Mouse (Mus musculus) urinary bladder, postnatal 4 days (tissue): Measurements from ENCODE around the gene Rab27a.
"Not testable (repeated sequence)": the region's sequence is repeated elsewhere in the genome, so short reads cannot be mapped to it uniquely, and the experiment has no call there.

ENCODE experiments used
- DNase-seq, 2 experiments: peaks; one replicate each; pipeline ENCODE4 v3.0.0; 2021 to 2022; ENCODE audit warnings: low spot score in 2 of 2

Gene Rab27a

DNA sequence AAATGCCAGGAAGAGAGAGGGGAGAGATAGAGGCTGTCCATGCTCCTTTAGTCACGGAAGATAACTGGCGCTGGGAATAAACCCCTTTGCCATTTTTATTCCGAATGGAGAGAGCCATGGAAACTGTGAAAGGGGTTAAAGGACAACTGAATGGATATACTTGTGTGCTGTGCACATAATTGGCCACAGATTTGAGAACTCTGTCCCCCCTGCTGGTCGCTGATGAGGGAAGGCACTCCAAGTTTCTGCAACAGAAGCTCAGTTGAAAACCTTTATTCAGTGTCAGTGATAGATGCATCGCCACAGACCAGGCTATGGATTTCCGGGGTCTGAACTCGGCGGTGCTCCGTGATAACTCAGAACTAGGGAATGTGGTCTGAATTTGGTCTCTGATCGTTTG lies 45.5 kb downstream of the Rab27a start:
- no peak for DNase-seq

GRCm38 (mm10) chr9:73091747-73092146 lies 47.1 kb downstream of the Rab27a start:
- no peak for DNase-seq

- no peak for DNase-seq
Measured at GRCm38 (mm10) chr9:73094580-73094979, 49.9 kb downstream of the Rab27a start.

DNA sequence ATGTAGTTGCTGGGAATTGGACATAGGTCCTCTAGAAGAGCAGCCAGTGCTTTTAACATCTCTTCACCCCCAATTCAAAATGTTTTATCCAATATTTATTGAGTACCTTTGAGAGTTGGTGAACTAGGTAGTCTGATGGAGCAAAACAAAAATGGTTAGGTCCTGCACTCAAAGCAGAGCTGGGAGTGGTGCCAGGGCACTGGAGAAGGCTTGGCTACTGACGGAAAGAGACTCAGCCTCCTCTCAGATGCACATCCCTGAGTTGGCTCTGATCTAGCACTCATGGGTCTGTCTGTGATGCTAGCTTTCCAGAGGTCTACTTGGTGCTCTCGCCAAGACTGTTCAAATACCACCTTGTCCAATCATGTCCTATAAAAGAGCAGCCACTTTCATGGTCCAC lies 53.2 kb downstream of the Rab27a start:
- DNase-seq: no peak

DNA sequence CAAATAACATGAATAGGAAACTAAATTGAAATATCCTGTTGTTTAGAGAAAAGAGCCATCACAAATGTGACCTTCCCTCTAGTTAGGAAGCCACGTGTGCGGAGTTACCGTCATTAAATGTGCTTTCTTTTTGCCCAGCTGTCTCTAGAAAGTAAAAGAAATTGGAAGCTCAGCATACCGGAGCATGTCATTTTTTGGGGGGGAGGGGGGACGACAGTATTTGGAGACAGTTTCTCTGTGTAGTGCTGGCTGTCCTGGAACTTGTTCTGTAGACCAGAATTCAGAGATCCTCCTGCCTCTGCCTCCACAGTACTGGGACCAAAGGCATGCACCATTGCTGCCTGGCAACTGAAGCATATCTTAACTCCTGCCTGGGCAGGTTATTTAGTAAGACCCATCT lies 56.9 kb downstream of the Rab27a start, which contains the start of gene Khdc3:
Gene Khdc3, plus strand, starts transcription at position 301 of the 400 bp plus-strand sequence.
- no peak for DNase-seq

GRCm38 (mm10) chr9:73102181-73102580 lies 57.5 kb downstream of the Rab27a start, which contains the start of gene Gm20509:
Gm20509 (plus strand) TSS chr9:73102470.
- no peak for DNase-seq

DNA sequence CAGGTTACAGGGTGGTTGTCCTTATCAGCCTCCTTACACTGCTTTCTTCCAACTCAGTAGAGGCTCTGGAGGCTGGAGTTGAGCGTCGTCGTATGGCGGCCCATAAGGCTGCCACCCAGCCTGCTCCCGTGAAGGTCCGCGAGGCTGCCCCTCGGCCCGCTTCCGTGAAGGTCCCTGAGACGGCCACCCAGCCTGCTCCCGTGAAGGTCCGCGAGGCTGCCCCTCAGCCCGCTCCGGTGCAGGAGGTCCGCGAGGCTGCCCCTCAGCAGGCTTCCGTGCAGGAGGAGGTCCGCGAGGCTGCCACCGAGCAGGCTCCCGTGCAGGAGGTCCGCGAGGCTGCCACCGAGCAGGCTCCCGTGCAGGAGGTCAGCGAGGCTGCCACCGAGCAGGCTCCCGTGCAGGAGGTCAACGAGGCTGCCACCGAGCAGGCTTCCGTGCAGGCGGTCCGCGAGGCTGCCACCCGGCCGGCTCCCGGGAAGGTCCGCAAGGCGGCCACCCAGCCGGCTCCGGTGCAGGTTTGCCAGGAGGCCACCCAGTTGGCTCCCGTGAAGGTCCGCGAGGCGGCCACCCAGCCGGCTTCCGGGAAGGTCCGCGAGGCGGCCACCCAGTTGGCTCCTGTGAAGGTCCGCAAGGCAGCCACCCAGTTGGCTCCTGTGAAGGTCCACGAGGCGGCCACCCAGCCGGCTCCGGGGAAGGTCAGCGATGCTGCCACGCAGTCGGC lies 58.7 kb downstream of the Rab27a start:
- DNase-seq: peak; percentile 54 to 66

DNA sequence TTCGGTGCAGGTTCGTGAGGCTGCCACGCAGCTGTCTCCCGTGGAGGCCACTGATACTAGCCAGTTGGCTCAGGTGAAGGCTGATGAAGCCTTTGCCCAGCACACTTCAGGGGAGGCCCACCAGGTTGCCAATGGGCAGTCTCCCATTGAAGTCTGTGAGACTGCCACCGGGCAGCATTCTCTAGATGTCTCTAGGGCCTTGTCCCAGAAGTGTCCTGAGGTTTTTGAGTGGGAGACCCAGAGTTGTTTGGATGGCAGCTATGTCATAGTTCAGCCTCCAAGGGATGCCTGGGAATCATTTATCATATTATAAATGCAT lies 59.2 kb downstream of the Rab27a start:
- no peak for DNase-seq

- DNase-seq: no peak
Measured at GRCm38 (mm10) chr9:73105141-73105540, 60.5 kb downstream of the Rab27a start.

DNA sequence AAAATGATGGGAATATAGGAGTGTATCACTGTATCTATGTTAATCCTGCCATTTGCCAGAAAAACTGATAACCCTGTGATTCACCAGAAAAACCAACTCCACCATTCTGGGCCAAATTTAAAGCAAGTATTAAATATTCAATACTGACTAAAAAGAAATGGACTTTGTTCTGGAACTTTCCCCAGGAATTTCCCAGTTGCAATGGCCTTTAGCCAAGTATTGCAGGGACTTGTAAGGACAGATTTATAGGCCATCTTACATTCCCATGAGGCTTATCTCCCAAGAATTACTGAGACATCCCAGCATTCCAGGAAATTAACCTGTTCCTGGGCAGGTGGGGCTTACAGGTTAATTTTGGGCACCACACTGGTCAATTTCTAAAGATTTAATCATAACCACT lies 61.1 kb downstream of the Rab27a start:
- no peak for DNase-seq

DNA sequence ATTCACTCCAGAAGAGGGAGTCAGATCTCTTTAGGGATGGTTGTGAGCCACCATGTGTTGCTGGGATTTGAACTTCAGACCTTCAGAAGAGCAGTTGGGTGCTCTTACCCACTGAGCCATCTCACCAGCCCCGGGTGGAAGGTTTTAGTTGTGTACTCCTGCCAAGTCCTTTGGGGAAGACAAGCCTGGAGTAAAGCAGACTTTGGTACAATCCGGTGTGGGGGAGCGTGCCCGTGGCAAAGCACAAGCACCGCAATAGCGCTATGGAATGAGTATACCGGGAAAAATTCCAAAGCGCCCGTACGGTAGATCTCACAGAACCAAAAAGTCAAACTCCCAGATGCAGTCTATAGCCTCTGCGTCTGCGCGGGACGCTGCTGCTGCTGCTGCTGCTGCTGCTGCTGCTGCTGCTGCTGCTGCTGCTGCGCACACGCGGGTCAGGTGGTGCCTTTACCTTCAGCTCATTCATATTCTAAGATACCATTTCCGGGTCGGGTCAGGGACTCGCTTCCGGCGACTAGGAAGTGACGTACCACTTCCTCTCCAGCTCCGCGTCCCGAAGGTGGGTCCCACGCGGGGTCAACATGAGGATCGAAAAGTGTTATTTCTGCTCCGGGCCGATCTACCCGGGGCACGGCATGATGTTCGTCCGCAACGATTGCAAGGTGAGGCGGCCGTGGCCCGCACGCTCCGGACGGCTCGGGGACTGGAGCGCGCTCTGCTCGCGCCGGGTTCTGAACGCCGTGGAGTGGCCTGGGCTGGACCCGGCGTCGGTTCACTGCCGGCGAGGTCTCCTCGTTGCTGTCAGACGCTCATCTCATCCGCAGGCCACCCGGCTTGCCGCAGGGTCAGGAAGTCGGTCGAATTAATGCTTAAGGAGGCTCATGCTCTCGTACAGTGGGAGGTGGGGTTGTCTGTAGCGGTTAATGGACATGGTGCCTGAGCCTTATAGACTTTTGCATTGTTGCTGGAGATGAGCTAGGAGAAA lies 68.6 kb downstream of the Rab27a start, which contains the start of gene Rsl24d1:
Gene Rsl24d1, plus strand, starts transcription at position 508 of the 988 bp plus-strand sequence.
- peak; percentile 67 to 77 for DNase-seq

GRCm38 (mm10) chr9:73116704-73117103 lies 72.0 kb downstream of the Rab27a start:
- DNase-seq: not testable (repeated sequence)

GRCm38 (mm10) chr9:73118012-73118411 lies 73.4 kb downstream of the Rab27a start:
- DNase-seq: no peak

- no peak for DNase-seq
Measured at GRCm38 (mm10) chr9:73121735-73122134, 77.1 kb downstream of the Rab27a start.

DNA sequence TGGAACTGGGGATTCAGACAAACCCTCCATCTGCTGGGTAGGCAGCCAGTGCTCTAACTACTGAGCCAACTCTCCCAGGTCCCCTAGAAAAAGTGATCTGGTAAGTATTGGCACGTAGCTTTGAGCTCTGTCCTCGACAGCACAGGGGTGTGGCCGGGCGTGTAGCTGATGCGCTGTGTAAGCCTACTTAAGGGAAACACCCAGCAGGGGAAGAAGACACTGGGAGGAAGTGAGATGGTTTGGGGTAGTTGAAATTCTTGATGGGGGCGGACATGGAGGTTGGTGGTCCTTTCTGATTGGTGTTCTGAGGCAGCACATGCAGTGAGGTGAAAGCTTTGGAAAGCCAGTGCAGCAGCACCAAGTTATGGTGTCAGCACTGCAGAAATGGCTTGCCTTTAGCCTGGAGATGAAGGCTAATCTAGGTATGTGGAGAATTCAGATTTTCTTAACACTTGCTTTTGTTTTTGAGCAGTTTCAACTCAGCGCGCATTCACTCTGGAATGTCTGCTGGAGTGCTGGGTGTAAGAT lies 80.5 kb downstream of the Rab27a start:
- DNase-seq: no peak

DNA sequence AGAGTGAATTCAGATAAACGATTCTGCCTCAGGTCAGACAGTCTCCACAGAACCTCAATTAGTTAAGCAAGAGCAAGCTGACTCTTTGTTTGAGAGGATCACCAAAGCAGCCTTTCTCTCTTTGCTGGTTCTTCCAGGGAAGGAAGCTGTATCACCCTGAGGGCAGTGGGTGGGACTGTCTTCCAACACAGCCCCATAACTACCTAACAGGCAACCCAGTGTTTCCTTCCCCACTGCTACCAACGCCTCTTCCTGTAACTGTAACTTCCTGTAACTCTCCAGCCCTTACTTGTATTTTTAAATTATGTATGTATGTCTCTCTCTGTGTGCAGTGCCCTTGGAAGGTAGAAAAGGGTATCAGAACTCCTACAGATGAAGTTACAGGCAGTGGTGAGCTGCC lies 82.8 kb downstream of the Rab27a start:
- DNase-seq: no peak

DNA sequence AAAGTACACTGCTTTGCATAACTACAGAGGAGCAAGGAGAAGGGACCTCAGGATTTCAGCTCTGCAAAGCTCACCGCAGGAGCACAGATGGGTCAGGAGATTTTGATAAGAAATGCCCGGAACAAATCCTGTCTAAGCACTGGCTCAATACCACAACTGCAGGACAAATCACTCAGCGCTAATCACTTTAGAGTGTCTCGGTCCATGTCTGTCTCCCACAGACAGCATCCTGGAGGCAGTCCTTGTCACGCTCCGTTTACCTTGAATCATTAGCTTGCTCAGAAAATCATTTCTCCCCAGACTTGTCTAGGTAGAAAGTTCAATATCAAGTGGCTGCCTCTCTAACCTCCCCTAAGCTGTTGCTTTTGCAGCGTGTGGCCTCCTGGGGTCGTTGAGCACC lies 85.2 kb downstream of the Rab27a start:
- DNase-seq: no peak

- DNase-seq: no peak
Measured at GRCm38 (mm10) chr9:73130529-73130928, 85.9 kb downstream of the Rab27a start.

DNA sequence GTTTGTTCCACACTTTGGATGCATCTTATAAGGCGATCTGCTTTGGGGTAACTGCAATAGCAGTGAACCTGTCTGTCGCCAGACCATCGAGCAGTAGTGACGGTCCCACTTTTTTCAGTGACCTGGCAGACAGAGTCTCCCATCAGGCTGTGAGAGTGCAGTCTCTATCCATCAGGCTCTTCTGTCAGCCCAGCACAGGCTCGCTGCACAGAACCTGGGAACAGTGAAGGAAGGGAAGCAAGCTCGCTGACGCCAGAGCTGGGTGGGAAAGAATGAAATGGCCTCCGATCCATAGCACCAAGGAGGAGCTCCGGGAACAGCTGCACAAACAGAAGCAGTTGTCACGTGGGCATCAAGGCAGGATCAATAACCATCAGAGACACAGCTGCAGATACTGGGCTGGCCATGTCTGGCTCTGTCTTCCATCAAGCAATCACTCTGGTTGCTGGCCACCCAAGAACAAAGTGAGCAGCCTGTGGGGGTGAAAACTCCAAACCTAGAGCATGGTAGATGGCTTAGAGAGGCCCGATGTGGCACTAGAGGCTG lies 92.8 kb downstream of the Rab27a start:
- DNase-seq: no peak
